Mouse (Mus musculus): ENCODE data around the gene Pmpca. TPM values are rescaled to one million over a fixed set of nuclear protein-coding genes. Genes with fewer than 3 reads are reported as not detected.

Gene Pmpca
- polyA plus RNA-seq, 1 experiment from 2014 or later, result 90.0 TPM

- WGBS, result 64% methylated on average over 3 of the region's 3 CpGs
- H3K4me3 ChIP-seq, result peak overlapping the region; percentile 99
- peak overlapping the region; percentile 98 for H3K9ac ChIP-seq
- H3K9me3 ChIP-seq, result no peaks in the 10 kb centered on the region
- no peak overlapping the region; the same call in 1 of the 2 replicates for H3K27ac ChIP-seq (replicated peaks)
- H3K27me3 ChIP-seq, result no peaks in the 10 kb centered on the region
- H3K36me3 ChIP-seq, result peaks cover 31% of the 10 kb centered on the region
- peak overlapping the region; percentile 98 for H3K4me2 ChIP-seq
- ATAC-seq (ENCODE audit: low FRiP score, low read depth), result peak; percentile 32; the same call in 1 of the 2 replicates
- peaks cover 46% of the 10 kb centered on the region for H3K4me1 ChIP-seq (replicated peaks)
Observed at GRCm38 (mm10) chr2:26409362-26409761, 20.2 kb downstream of the Pmpca start.

GRCm38 (mm10) chr2:26410091-26410490, 21.0 kb downstream of the Pmpca start:
- peaks cover 40% of the 10 kb centered on the region for H3K4me1 ChIP-seq (replicated peaks)
- H3K27ac ChIP-seq (replicated peaks), result no peak overlapping the region
- H3K9ac ChIP-seq, result no peak overlapping the region
- peaks cover 38% of the 10 kb centered on the region for H3K36me3 ChIP-seq
- 59% methylated on average over 5 of the region's 5 CpGs for WGBS
- no peak overlapping the region for H3K4me2 ChIP-seq
- H3K27me3 ChIP-seq, result no peaks in the 10 kb centered on the region
- H3K9me3 ChIP-seq, result no peaks in the 10 kb centered on the region
- H3K4me3 ChIP-seq, result no peak overlapping the region
- no peak for ATAC-seq (ENCODE audit: low FRiP score, low read depth)

- 73% methylated on average over 4 of the region's 5 CpGs for WGBS
- no peak for ATAC-seq (ENCODE audit: low FRiP score, low read depth)
- no peaks in the 10 kb centered on the region for H3K9me3 ChIP-seq
- H3K4me3 ChIP-seq, result no peak overlapping the region
- peaks cover 47% of the 10 kb centered on the region for H3K36me3 ChIP-seq
- H3K27me3 ChIP-seq, result no peaks in the 10 kb centered on the region
- H3K4me2 ChIP-seq, result no peak overlapping the region
- no peak overlapping the region for H3K9ac ChIP-seq
- peaks cover 31% of the 10 kb centered on the region for H3K4me1 ChIP-seq (replicated peaks)
- 0 out of 2 replicates have a peak overlapping the region, but pooled peaks have one; percentile 21 for H3K27ac ChIP-seq (replicated peaks)
Observed at GRCm38 (mm10) chr2:26410931-26411411, 21.8 kb downstream of the Pmpca start.

- no peak for ATAC-seq (ENCODE audit: low FRiP score, low read depth)
- no peaks in the 10 kb centered on the region for H3K27me3 ChIP-seq
- no peaks in the 10 kb centered on the region for H3K4me1 ChIP-seq (replicated peaks)
- no peak overlapping the region for H3K4me3 ChIP-seq
- no peak overlapping the region for H3K9ac ChIP-seq
- no peak overlapping the region for H3K4me2 ChIP-seq
- H3K27ac ChIP-seq (replicated peaks), result no peak overlapping the region
- peaks cover 82% of the 10 kb centered on the region for H3K36me3 ChIP-seq
- H3K9me3 ChIP-seq, result no peaks in the 10 kb centered on the region
Observed at GRCm38 (mm10) chr2:26417066-26417465, 27.9 kb downstream of the Pmpca start.

- no peaks in the 10 kb centered on the region for H3K27me3 ChIP-seq
- no peak overlapping the region for H3K4me2 ChIP-seq
- no peaks in the 10 kb centered on the region for H3K9me3 ChIP-seq
- no peaks in the 10 kb centered on the region for H3K4me1 ChIP-seq (replicated peaks)
- 94% methylated on average over 1 of the region's 1 CpGs for WGBS
- no peak overlapping the region for H3K27ac ChIP-seq (replicated peaks)
- no peak overlapping the region for H3K4me3 ChIP-seq
- no peak overlapping the region for H3K9ac ChIP-seq
- no peak for ATAC-seq (ENCODE audit: low FRiP score, low read depth)
- peaks cover 84% of the 10 kb centered on the region for H3K36me3 ChIP-seq
Observed at GRCm38 (mm10) chr2:26418120-26418519, 29.0 kb downstream of the Pmpca start.

- 98% methylated on average over 2 of the region's 2 CpGs for WGBS
- Histone ChIP-seq H3K36me3 (peaks cover 84% of the 10 kb centered on the region), H3K9me3 (no peaks in the 10 kb centered on the region), H3K27me3 (no peaks in the 10 kb centered on the region), H3K4me1 (replicated peaks) (no peaks in the 10 kb centered on the region), H3K9ac (no peak overlapping the region), H3K4me3 (no peak overlapping the region), H3K4me2 (no peak overlapping the region), H3K27ac (replicated peaks) (no peak overlapping the region)
- no peak for ATAC-seq (ENCODE audit: low FRiP score, low read depth)
Observed at GRCm38 (mm10) chr2:26421969-26422368, 32.8 kb downstream of the Pmpca start.

GRCm38 (mm10) chr2:26423086-26423485, 33.9 kb downstream of the Pmpca start:
- Histone ChIP-seq H3K4me1 (replicated peaks) (no peaks in the 10 kb centered on the region), H3K9ac (no peak overlapping the region), H3K4me2 (no peak overlapping the region), H3K27ac (replicated peaks) (no peak overlapping the region), H3K4me3 (no peak overlapping the region), H3K27me3 (no peaks in the 10 kb centered on the region), H3K36me3 (peaks cover 82% of the 10 kb centered on the region), H3K9me3 (no peaks in the 10 kb centered on the region)
- no peak for ATAC-seq (ENCODE audit: low FRiP score, low read depth)
- WGBS, result 95% methylated on average over 1 of the region's 1 CpGs

- H3K4me3 ChIP-seq, result no peak overlapping the region
- no peaks in the 10 kb centered on the region for H3K4me1 ChIP-seq (replicated peaks)
- H3K9me3 ChIP-seq, result no peaks in the 10 kb centered on the region
- H3K4me2 ChIP-seq, result no peak overlapping the region
- no peak for ATAC-seq (ENCODE audit: low FRiP score, low read depth)
- no peak overlapping the region for H3K9ac ChIP-seq
- H3K36me3 ChIP-seq, result peaks cover 86% of the 10 kb centered on the region
- no peaks in the 10 kb centered on the region for H3K27me3 ChIP-seq
- H3K27ac ChIP-seq (replicated peaks), result no peak overlapping the region
- WGBS, result 100% methylated on average over 2 of the region's 2 CpGs
Observed at GRCm38 (mm10) chr2:26424541-26424940, 35.4 kb downstream of the Pmpca start.

- Histone ChIP-seq H3K27ac (replicated peaks) (no peak overlapping the region), H3K4me1 (replicated peaks) (no peaks in the 10 kb centered on the region), H3K9ac (no peak overlapping the region), H3K4me2 (no peak overlapping the region), H3K4me3 (no peak overlapping the region), H3K36me3 (peaks cover 84% of the 10 kb centered on the region), H3K9me3 (no peaks in the 10 kb centered on the region), H3K27me3 (no peaks in the 10 kb centered on the region)
- 78% methylated on average over 5 of the region's 5 CpGs for WGBS
- no peak for ATAC-seq (ENCODE audit: low FRiP score, low read depth)
Observed at GRCm38 (mm10) chr2:26429851-26430250, 40.7 kb downstream of the Pmpca start.

- ATAC-seq (ENCODE audit: low FRiP score, low read depth), result no peak
- Histone ChIP-seq H3K36me3 (peaks cover 71% of the 10 kb centered on the region), H3K4me3 (no peak overlapping the region), H3K4me2 (no peak overlapping the region), H3K9me3 (no peaks in the 10 kb centered on the region), H3K9ac (no peak overlapping the region), H3K4me1 (replicated peaks) (peaks cover 17% of the 10 kb centered on the region), H3K27ac (replicated peaks) (no peak overlapping the region), H3K27me3 (no peaks in the 10 kb centered on the region)
- 95% methylated on average over 7 of the region's 7 CpGs for WGBS
Observed at GRCm38 (mm10) chr2:26434791-26435572, 45.8 kb downstream of the Pmpca start.

- WGBS, result 84% methylated on average over 4 of the region's 4 CpGs
- no peak overlapping the region for H3K9ac ChIP-seq
Observed at GRCm38 (mm10) chr2:26437221-26437620, 48.1 kb downstream of the Pmpca start.

GRCm38 (mm10) chr2:26438373-26438772, 49.2 kb downstream of the Pmpca start:
- Histone ChIP-seq H3K9ac (no peak overlapping the region), H3K27me3 (no peaks in the 10 kb centered on the region), H3K4me1 (replicated peaks) (peaks cover 23% of the 10 kb centered on the region), H3K4me3 (no peak overlapping the region), H3K36me3 (peaks cover 65% of the 10 kb centered on the region), H3K4me2 (no peak overlapping the region), H3K9me3 (no peaks in the 10 kb centered on the region), H3K27ac (replicated peaks) (no peak overlapping the region)
- 88% methylated on average over 7 of the region's 7 CpGs for WGBS
- no peak for ATAC-seq (ENCODE audit: low FRiP score, low read depth)

More at GRCm38 (mm10) chr2:26437221-26437620, 48.1 kb downstream of the Pmpca start:
- ATAC-seq (ENCODE audit: low FRiP score, low read depth), result no peak
- Histone ChIP-seq H3K27me3 (no peaks in the 10 kb centered on the region), H3K27ac (replicated peaks) (no peak overlapping the region), H3K36me3 (peaks cover 76% of the 10 kb centered on the region), H3K4me2 (no peak overlapping the region), H3K4me3 (no peak overlapping the region), H3K9me3 (no peaks in the 10 kb centered on the region), H3K4me1 (replicated peaks) (peaks cover 17% of the 10 kb centered on the region)

All from hindbrain, embryonic 15.5 days (tissue).